Mouse (Mus musculus): Measurements from ENCODE around the gene Pcca. TPM values are rescaled to one million over a fixed set of nuclear protein-coding genes. Genes with fewer than 3 reads are reported as not detected.
A peak's percentile ranks its signal among the peaks of the same experiment; 100 is the strongest.

Pcca gene
- total RNA-seq, 2 experiments from 2014 or later = 38.7 to 39.5 TPM

GRCm38 (mm10) chr14:122882795-122883409, 348.8 kb downstream of the Pcca start:
- peak; percentile 35 to 59 for DNase-seq (ENCODE audit: low spot score in 2 of 2)

GRCm38 (mm10) chr14:122883410-122883806, 349.3 kb downstream of the Pcca start:
- no peak for DNase-seq (ENCODE audit: low spot score in 2 of 2)

GRCm38 (mm10) chr14:122883821-122884584, 349.9 kb downstream of the Pcca start:
- DNase-seq (ENCODE audit: low spot score in 2 of 2) = peak; percentile 54 to 69

GRCm38 (mm10) chr14:122885893-122886292, 351.8 kb downstream of the Pcca start:
- peak; percentile 53 to 69 for DNase-seq (ENCODE audit: low spot score in 2 of 2)

- DNase-seq (ENCODE audit: low spot score in 2 of 2) = no peak
Observed at GRCm38 (mm10) chr14:122887278-122887677, 353.2 kb downstream of the Pcca start.

GRCm38 (mm10) chr14:122887702-122888479, 353.8 kb downstream of the Pcca start:
- DNase-seq (ENCODE audit: low spot score in 2 of 2) = no peak

- no peak for DNase-seq (ENCODE audit: low spot score in 2 of 2)
Observed at GRCm38 (mm10) chr14:122888480-122888872, 354.4 kb downstream of the Pcca start.

GRCm38 (mm10) chr14:122891470-122891968, 357.4 kb downstream of the Pcca start:
- DNase-seq (ENCODE audit: low spot score in 2 of 2) = no peak

GRCm38 (mm10) chr14:122896106-122896505, 362.0 kb downstream of the Pcca start:
- DNase-seq (ENCODE audit: low spot score in 2 of 2) = no peak

GRCm38 (mm10) chr14:122898550-122898949, 364.4 kb downstream of the Pcca start:
- no peak for DNase-seq (ENCODE audit: low spot score in 2 of 2)

GRCm38 (mm10) chr14:122900679-122901078, 366.6 kb downstream of the Pcca start:
- no peak for DNase-seq (ENCODE audit: low spot score in 2 of 2)

- DNase-seq (ENCODE audit: low spot score in 2 of 2) = no peak
Observed at GRCm38 (mm10) chr14:122901177-122901576, 367.1 kb downstream of the Pcca start.

GRCm38 (mm10) chr14:122901715-122902114, 367.6 kb downstream of the Pcca start:
- DNase-seq (ENCODE audit: low spot score in 2 of 2) = no peak

- no peak for DNase-seq (ENCODE audit: low spot score in 2 of 2)
Observed at GRCm38 (mm10) chr14:122902136-122902535, 368.0 kb downstream of the Pcca start.

GRCm38 (mm10) chr14:122902884-122903283, 368.8 kb downstream of the Pcca start:
- peak; percentile 35 to 60 for DNase-seq (ENCODE audit: low spot score in 2 of 2)

GRCm38 (mm10) chr14:122903923-122904351, 369.8 kb downstream of the Pcca start:
- DNase-seq (ENCODE audit: low spot score in 2 of 2) = no peak

- DNase-seq (ENCODE audit: low spot score in 2 of 2) = no peak
Observed at GRCm38 (mm10) chr14:122905007-122905406, 370.9 kb downstream of the Pcca start.

- DNase-seq (ENCODE audit: low spot score in 2 of 2) = no peak
Observed at GRCm38 (mm10) chr14:122908075-122908474, 374.0 kb downstream of the Pcca start.

- no peak for DNase-seq (ENCODE audit: low spot score in 2 of 2)
Observed at GRCm38 (mm10) chr14:122909368-122910091, 375.4 kb downstream of the Pcca start.

- DNase-seq (ENCODE audit: low spot score in 2 of 2) = no peak
Observed at GRCm38 (mm10) chr14:122911265-122911664, 377.1 kb downstream of the Pcca start.

GRCm38 (mm10) chr14:122912137-122912536, 378.0 kb downstream of the Pcca start:
- no peak for DNase-seq (ENCODE audit: low spot score in 2 of 2)
